Mouse (Mus musculus) c-Kit-positive CD71-positive TER-119-negative erythroid progenitor cells, embryonic 14.5 days (primary cell): ENCODE results near the gene Ppig.

Source experiments
- DNase-seq: peaks from one replicate; pipeline ENCODE4 v3.0.0-alpha.2; 2013; ENCODE audit warnings: low read depth

Ppig gene

GRCm38 (mm10) chr2:69763340-69763739 lies 41.0 kb downstream of the Ppig start:
- no peak for DNase-seq

- no peak for DNase-seq
These were observed 42.4 kb downstream of the Ppig start for GRCm38 (mm10) chr2:69764716-69765115.

GRCm38 (mm10) chr2:69773331-69773730 lies 51.0 kb downstream of the Ppig start:
- DNase-seq, result no peak

GRCm38 (mm10) chr2:69777985-69778835 lies 55.9 kb downstream of the Ppig start:
- no peak for DNase-seq

- DNase-seq, result no peak
These were observed 56.5 kb downstream of the Ppig start for GRCm38 (mm10) chr2:69778836-69779177.

- DNase-seq, result no peak
These were observed 66.6 kb downstream of the Ppig start for GRCm38 (mm10) chr2:69788974-69789373.

GRCm38 (mm10) chr2:69789429-69790069 lies 67.2 kb downstream of the Ppig start, which contains the start of the genes Ccdc173 and Phospho2:
Gene Ccdc173 (minus strand): TSS chr2:69789575.
Gene Phospho2 (plus strand): TSS chr2:69789623.
- peak; percentile 98 for DNase-seq

- peak; percentile 93 for DNase-seq
These were observed 67.9 kb downstream of the Ppig start for GRCm38 (mm10) chr2:69790285-69790684.

GRCm38 (mm10) chr2:69790722-69791121 lies 68.4 kb downstream of the Ppig start:
- no peak for DNase-seq

GRCm38 (mm10) chr2:69802911-69803312 lies 80.6 kb downstream of the Ppig start:
- peak; percentile 71 for DNase-seq
